Mouse (Mus musculus): ENCODE results near the gene Usp49. TPM values are rescaled to one million over a fixed set of nuclear protein-coding genes. Genes with fewer than 3 reads are reported as not detected.

Gene Usp49
- polyA plus RNA-seq, 1 experiment from 2014 or later = 7.9 TPM

- DNase-seq (ENCODE audit: low spot score) = no peak
- no peaks in the 10 kb centered on the region for H3K9me3 ChIP-seq (ENCODE audit: control insufficient read depth, low read length)
- WGBS = 63% methylated on average over 3 of the region's 3 CpGs
- H3K4me1 ChIP-seq (ENCODE audit: control insufficient read depth, insufficient read depth, low read length) = no peaks in the 10 kb centered on the region
- H3K4me3 ChIP-seq (ENCODE audit: low read depth, low read length) = no peak overlapping the region
- no peak overlapping the region for H3K27ac ChIP-seq (ENCODE audit: low read depth, low read length)
- no peak for ATAC-seq (ENCODE audit: insufficient read depth, low FRiP score, low TSS enrichment)
- H3K4me2 ChIP-seq (ENCODE audit: low read depth) = no peak overlapping the region
- H3K9ac ChIP-seq (ENCODE audit: low read length) = no peak overlapping the region
- no peaks in the 10 kb centered on the region for H3K36me3 ChIP-seq (ENCODE audit: control insufficient read depth, insufficient read depth, low read length)
- H3K27me3 ChIP-seq (ENCODE audit: control insufficient read depth, insufficient read depth, low read length) = no peaks in the 10 kb centered on the region
Measured at GRCm38 (mm10) chr17:47715037-47715436, 84.5 kb downstream of the Usp49 start.

- Histone ChIP-seq H3K36me3 (ENCODE audit: control insufficient read depth, insufficient read depth, low read length) (no peaks in the 10 kb centered on the region), H3K27me3 (ENCODE audit: control insufficient read depth, insufficient read depth, low read length) (no peaks in the 10 kb centered on the region), H3K9ac (ENCODE audit: low read length) (no peak overlapping the region), H3K9me3 (ENCODE audit: control insufficient read depth, low read length) (no peaks in the 10 kb centered on the region), H3K4me2 (ENCODE audit: low read depth) (no peak overlapping the region), H3K27ac (ENCODE audit: low read depth, low read length) (no peak overlapping the region), H3K4me1 (ENCODE audit: control insufficient read depth, insufficient read depth, low read length) (no peaks in the 10 kb centered on the region), H3K4me3 (ENCODE audit: low read depth, low read length) (no peak overlapping the region)
- ATAC-seq (ENCODE audit: insufficient read depth, low FRiP score, low TSS enrichment) = no peak
- 86% methylated on average over 4 of the region's 4 CpGs for WGBS
- DNase-seq (ENCODE audit: low spot score) = no peak
Measured at GRCm38 (mm10) chr17:47721183-47721582, 90.7 kb downstream of the Usp49 start.

- Histone ChIP-seq H3K27ac (ENCODE audit: low read depth, low read length) (no peak within 1 kb of the TSS), H3K4me1 (ENCODE audit: control insufficient read depth, insufficient read depth, low read length) (no peaks in the 10 kb centered on the region), H3K9ac (ENCODE audit: low read length) (no peak within 1 kb of the TSS), H3K36me3 (ENCODE audit: control insufficient read depth, insufficient read depth, low read length) (no peaks in the 10 kb centered on the region), H3K4me2 (ENCODE audit: low read depth) (no peak within 1 kb of the TSS), H3K9me3 (ENCODE audit: control insufficient read depth, low read length) (no peaks in the 10 kb centered on the region), H3K27me3 (ENCODE audit: control insufficient read depth, insufficient read depth, low read length) (no peaks in the 10 kb centered on the region), H3K4me3 (ENCODE audit: low read depth, low read length) (no peak within 1 kb of the TSS)
- WGBS = 74% methylated on average over 11 of the region's 11 CpGs
- no peak for DNase-seq (ENCODE audit: low spot score)
- ATAC-seq (ENCODE audit: insufficient read depth, low FRiP score, low TSS enrichment) = no peak
Measured at GRCm38 (mm10) chr17:47726566-47726965, 96.1 kb downstream of the Usp49 start, which contains the start of gene Pgc. TSS of gene Pgc (plus strand) at chr17:47726842.

- H3K9me3 ChIP-seq (ENCODE audit: control insufficient read depth, low read length) = no peaks in the 10 kb centered on the region
- H3K9ac ChIP-seq (ENCODE audit: low read length) = no peak overlapping the region
- no peak overlapping the region for H3K4me2 ChIP-seq (ENCODE audit: low read depth)
- H3K27ac ChIP-seq (ENCODE audit: low read depth, low read length) = no peak overlapping the region
- H3K36me3 ChIP-seq (ENCODE audit: control insufficient read depth, insufficient read depth, low read length) = no peaks in the 10 kb centered on the region
- DNase-seq (ENCODE audit: low spot score) = no peak
- no peak for ATAC-seq (ENCODE audit: insufficient read depth, low FRiP score, low TSS enrichment)
- H3K27me3 ChIP-seq (ENCODE audit: control insufficient read depth, insufficient read depth, low read length) = no peaks in the 10 kb centered on the region
- no peaks in the 10 kb centered on the region for H3K4me1 ChIP-seq (ENCODE audit: control insufficient read depth, insufficient read depth, low read length)
- 55% methylated on average over 24 of the region's 24 CpGs for WGBS
- H3K4me3 ChIP-seq (ENCODE audit: low read depth, low read length) = no peak overlapping the region
Measured at GRCm38 (mm10) chr17:47730633-47731575, 100.4 kb downstream of the Usp49 start.

GRCm38 (mm10) chr17:47735553-47736100, 105.1 kb downstream of the Usp49 start:
- no peaks in the 10 kb centered on the region for H3K9me3 ChIP-seq (ENCODE audit: control insufficient read depth, low read length)
- no peaks in the 10 kb centered on the region for H3K36me3 ChIP-seq (ENCODE audit: control insufficient read depth, insufficient read depth, low read length)
- peaks cover 18% of the 10 kb centered on the region for H3K4me1 ChIP-seq (ENCODE audit: control insufficient read depth, insufficient read depth, low read length)
- ATAC-seq (ENCODE audit: insufficient read depth, low FRiP score, low TSS enrichment) (no peak), DNase-seq (ENCODE audit: low spot score) (no peak)
- no peak overlapping the region for H3K9ac ChIP-seq (ENCODE audit: low read length)
- H3K27me3 ChIP-seq (ENCODE audit: control insufficient read depth, insufficient read depth, low read length) = peaks cover 23% of the 10 kb centered on the region
- WGBS = 74% methylated on average over 14 of the region's 14 CpGs
- H3K4me2 ChIP-seq (ENCODE audit: low read depth) = no peak overlapping the region
- H3K27ac ChIP-seq (ENCODE audit: low read depth, low read length) = no peak overlapping the region
- no peak overlapping the region for H3K4me3 ChIP-seq (ENCODE audit: low read depth, low read length)

Other genes starting within 250 kb of the Usp49 start
- gene Guca1b, start 245.3 kb upstream of the Usp49 start, polyA plus RNA-seq (2014; fragmentation: Nextera tagmentation; extraction: Ambion mirVana) = 0.49 and 0.77 TPM in 2 replicates
- gene Guca1a, start 230.1 kb upstream of the Usp49 start, polyA plus RNA-seq (2014; fragmentation: Nextera tagmentation; extraction: Ambion mirVana) = 0.82 and 0.87 TPM in 2 replicates
- 0.05 and 0.23 TPM in 2 replicates for gene AI661453, start 194.1 kb upstream of the Usp49 start, polyA plus RNA-seq (2014; fragmentation: Nextera tagmentation; extraction: Ambion mirVana)
- 0.37 and 0.43 TPM in 2 replicates for gene 1700001C19Rik, start 193.3 kb upstream of the Usp49 start, polyA plus RNA-seq (2014; fragmentation: Nextera tagmentation; extraction: Ambion mirVana)
- gene Taf8, start 128.4 kb upstream of the Usp49 start, polyA plus RNA-seq (2014; fragmentation: Nextera tagmentation; extraction: Ambion mirVana) = 25.3 and 27.5 TPM in 2 replicates
- gene Ccnd3, start 125.6 kb upstream of the Usp49 start, polyA plus RNA-seq (2014; fragmentation: Nextera tagmentation; extraction: Ambion mirVana) = 260 TPM in 2 replicates
- gene Bysl, start 19.2 kb upstream of the Usp49 start, polyA plus RNA-seq (2014; fragmentation: Nextera tagmentation; extraction: Ambion mirVana) = 36.9 and 37.9 TPM in 2 replicates
- 43.3 and 47.5 TPM in 2 replicates for gene Med20, start 19.1 kb upstream of the Usp49 start, polyA plus RNA-seq (2014; fragmentation: Nextera tagmentation; extraction: Ambion mirVana)
- 0.70 and 0.91 TPM in 2 replicates for gene Gm20517, start 19.1 kb upstream of the Usp49 start, polyA plus RNA-seq (2014; fragmentation: Nextera tagmentation; extraction: Ambion mirVana)
- gene Tomm6, start 57.7 kb downstream of the Usp49 start, polyA plus RNA-seq (2014; fragmentation: Nextera tagmentation; extraction: Ambion mirVana) = 333 and 346 TPM in 2 replicates
- 8.6 and 12.1 TPM in 2 replicates for gene Frs3, start 58.3 kb downstream of the Usp49 start, polyA plus RNA-seq (2014; fragmentation: Nextera tagmentation; extraction: Ambion mirVana)
- gene Gm21981, start 63.8 kb downstream of the Usp49 start, polyA plus RNA-seq (2014; fragmentation: Nextera tagmentation; extraction: Ambion mirVana) = 1.8 and 2.7 TPM in 2 replicates
- gene Prickle4, start 64.0 kb downstream of the Usp49 start, polyA plus RNA-seq (2014; fragmentation: Nextera tagmentation; extraction: Ambion mirVana) = 0.84 and 2.7 TPM in 2 replicates
- not detected in 2 replicates for gene Pgc, start 96.2 kb downstream of the Usp49 start, polyA plus RNA-seq (2014; fragmentation: Nextera tagmentation; extraction: Ambion mirVana)
- gene Tfeb, start 106.3 kb downstream of the Usp49 start, polyA plus RNA-seq (2014; fragmentation: Nextera tagmentation; extraction: Ambion mirVana) = 1.8 and 2.0 TPM in 2 replicates
- 43.4 and 50.3 TPM in 2 replicates for gene Mdfi, start 204.0 kb downstream of the Usp49 start, polyA plus RNA-seq (2014; fragmentation: Nextera tagmentation; extraction: Ambion mirVana)